Mouse (Mus musculus) embryonic fibroblast, embryonic 13.5 days (primary cell): ENCODE measurements around the gene Otub2.

Source experiments
- CTCF ChIP-seq: IDR thresholded peaks from 2 replicates; pipeline ENCODE4 v1.5.1; 2011; ENCODE audit warnings: mild to moderate bottlenecking, control low read depth, low read length, moderate library complexity, borderline replicate concordance; ENCODE audit not compliant: insufficient read depth
- POLR2A ChIP-seq: IDR thresholded peaks from 2 replicates; pipeline ENCODE4 v1.6.1; 2011; ENCODE audit warnings: low read depth, mild to moderate bottlenecking, control low read depth, low read length, moderate library complexity

GRCm38 (mm10) chr12:103346945-103347344 lies 41.5 kb upstream of the Otub2 start:
- TF ChIP-seq POLR2A (no peak), CTCF (no peak)
